Mouse (Mus musculus): ENCODE measurements at regions not wholly inside any gene's neighbourhood (a gene's known extent, or its start where the extent isn't known, plus 50 kb on each side); places are given as distances from the start of the nearest gene placed in this dataset.

DNA sequence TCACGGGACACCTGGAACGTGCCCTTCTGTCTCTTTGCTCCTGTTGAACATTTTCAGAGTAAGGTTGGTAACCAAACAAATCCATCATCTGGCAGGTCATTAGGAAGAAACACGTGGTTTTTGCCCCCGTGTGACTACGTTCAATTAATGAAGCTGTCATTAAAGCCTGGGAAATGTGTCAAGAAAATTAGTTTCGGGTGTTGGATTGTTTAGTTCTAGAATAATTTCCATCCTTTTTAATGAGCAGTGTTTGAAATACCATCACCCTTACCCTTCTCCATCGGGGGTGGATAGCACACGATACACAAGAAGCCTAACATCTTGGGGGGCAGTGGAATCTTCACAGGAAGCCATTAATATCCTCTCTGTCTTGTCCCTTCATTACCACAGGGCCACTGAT is 107.7 kb downstream of the Far1 start:
- DNase-seq (ENCODE audit: low read depth, low spot score) = no peak

DNA sequence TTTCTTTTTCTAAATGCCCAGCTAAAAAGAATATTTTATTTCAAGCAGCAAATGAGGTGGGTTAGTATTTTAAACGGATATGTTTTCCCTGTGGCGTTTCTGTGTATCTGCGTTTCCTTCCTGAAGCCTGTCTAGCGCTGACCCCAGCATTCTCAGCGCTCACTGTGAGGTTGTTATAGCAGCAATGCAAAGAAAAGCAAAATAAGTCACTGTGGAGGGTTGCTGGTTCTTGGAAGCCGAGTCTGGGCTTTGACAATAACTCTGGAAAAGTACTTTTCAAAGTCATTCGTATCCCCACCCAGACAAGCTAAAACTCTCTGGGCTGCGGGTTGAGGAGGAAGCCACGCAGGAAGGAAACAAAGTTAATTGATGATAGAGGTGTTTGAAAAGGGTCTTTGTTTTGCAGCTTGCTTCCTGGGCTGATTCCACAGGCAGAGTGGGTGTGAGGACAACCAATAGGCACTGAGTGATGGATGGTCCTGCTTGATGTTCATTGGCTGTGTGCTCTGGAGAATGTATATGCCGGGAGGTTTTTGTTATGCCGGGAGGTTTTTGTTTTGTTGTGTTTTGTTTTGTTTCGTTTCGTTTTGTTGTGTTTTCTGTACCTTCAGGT is 108.4 kb downstream of the Far1 start:
- no peak for DNase-seq (ENCODE audit: low read depth, low spot score)

DNA sequence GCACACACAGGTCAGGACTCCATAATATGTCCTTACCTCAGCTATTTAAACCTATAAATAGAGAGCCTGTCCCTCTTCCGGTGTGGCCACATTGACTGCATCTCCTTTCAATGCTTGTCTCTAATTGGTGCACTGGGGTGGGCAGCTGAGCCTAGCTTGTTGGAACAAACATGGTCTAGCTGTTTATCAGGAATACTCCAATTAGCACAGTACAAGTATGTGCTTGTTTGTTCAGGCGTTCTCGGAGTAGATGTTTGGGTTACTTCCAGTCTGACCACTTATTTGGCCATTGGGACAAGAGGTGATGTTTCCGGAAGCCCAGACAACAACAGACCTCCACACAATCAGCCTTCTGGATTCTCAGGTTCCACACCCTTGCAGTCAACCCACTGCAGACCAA is 109.7 kb downstream of the Far1 start:
- no peak for DNase-seq (ENCODE audit: low read depth, low spot score)

DNA sequence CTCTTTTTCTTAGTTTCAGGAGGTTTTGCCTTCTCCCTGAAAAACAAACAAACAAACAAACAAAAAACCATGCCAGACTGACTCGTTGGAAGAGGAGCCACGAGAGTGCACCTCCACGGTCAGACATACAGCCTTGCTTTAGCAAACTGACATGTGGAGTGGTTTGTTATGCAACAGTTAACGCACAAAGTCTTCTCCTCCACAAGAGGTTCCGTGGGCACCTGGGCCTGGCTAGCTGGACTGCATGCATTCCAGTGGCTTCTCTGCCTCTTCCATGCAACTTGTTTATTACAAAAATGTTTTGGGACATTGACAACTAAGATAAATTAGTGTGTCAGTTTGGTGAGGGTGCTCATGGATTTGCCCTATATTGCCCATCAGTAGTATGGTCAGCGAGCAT is 110.3 kb downstream of the Far1 start:
- DNase-seq (ENCODE audit: low read depth, low spot score) = no peak

DNA sequence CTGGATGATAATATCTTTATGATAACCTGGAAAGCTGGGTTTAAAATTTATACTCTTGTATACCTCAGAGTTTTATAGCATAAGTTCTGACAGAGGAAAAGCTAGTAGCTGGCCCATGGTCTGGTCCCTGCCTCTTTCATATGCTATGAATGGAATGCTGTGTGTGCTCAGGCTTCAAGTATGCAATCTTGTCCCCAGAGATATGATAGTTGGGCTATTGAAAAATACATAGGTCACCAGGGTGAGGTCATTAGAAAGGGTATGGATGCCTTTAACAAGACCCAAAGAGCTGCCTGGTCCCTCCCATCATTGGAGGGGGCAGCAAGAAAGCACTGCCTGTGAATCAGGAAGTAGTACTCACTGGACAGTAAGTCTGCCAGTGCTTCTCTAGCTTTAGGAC is 113.1 kb downstream of the Far1 start:
- no peak for DNase-seq (ENCODE audit: low read depth, low spot score)

DNA sequence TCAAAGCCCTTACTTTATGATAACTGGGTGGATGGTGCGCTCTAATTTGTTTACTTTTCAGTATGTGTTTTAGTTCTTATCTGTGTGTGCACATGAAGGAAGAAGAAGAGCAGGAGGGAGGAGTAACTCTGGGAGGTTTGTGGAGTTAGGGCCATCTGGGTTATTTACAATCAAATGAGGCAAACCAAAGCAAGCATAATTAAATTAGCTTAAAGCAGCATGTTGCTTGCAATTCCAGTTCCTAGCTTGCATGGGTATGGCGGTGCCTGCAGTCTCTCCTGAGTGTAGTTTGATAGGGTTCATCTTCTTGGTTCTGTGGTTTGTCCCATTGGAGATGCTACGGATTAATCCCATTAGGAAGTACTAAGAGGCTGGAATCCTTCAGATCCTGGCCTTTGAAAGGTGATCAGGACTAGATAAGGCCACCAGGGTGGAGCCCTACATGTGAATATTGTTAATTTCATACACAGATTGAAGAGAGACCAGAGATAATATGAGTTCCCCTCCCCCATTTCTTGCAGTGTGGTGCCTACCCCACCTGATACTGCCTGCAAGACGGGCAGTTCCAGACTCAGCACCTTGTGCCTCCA is 123.5 kb downstream of the Far1 start:
- no peak for DNase-seq (ENCODE audit: low read depth, low spot score)

DNA sequence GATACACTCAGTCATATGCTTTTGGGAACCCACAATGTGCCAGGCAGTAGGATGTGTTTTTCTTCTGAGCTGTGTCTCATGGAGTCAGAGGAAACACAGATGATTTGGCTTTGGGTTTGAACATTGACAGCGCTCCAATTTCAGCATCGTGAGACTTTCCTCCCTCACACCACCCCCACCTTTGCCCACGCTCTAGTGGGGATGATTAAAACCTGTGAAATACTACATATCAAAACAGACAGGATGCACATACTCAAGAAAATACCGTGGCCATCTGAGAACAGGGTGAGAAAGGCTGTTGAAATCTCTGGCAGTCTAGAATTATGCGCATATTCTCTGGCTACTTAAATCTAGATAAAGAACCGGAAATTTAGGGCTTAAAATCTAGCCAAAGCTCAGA is 124.5 kb downstream of the Far1 start:
- peak; percentile 84 for DNase-seq (ENCODE audit: low read depth, low spot score)

DNA sequence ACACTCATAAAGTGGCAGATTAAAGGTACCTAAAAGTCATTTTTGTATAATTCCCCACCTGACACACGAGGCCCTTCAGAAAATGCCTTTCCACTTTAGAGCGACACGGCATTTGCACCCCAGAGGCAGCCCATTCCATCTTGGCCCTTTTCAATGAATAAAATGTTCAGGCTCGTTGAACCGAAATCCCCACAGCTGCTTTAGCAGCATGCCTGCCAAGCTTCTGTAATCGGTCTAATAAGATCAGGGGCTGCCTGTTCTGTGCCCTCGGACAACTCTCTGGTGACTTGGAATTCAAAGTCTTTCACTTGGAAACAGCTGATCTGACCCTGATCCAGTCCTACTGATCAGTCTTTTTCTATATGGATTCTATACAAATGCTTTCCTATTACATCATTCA is 123.3 kb upstream of the Spon1 start:
- DNase-seq (ENCODE audit: low read depth, low spot score) = no peak

DNA sequence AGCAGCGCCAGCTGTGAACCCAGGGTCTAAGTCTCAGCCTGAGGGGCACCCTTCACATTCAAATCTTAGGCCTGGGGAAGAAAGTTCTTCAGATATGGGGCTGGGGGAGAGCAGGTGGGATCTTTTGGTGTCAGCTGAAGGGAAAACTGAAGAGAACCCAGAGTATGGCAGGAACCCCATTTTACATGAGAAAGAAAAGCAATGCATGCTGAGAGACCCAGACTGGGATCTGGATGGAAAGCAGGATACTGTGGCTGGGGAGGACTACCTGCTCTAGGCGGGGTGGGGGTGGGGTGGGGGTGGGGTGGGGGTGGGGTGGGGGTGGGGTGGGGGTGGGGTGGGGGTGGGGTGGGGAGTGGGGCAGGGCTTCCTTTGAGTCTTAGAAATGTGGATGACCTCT is 115.2 kb upstream of the Spon1 start:
- no peak for DNase-seq (ENCODE audit: low read depth, low spot score)

DNA sequence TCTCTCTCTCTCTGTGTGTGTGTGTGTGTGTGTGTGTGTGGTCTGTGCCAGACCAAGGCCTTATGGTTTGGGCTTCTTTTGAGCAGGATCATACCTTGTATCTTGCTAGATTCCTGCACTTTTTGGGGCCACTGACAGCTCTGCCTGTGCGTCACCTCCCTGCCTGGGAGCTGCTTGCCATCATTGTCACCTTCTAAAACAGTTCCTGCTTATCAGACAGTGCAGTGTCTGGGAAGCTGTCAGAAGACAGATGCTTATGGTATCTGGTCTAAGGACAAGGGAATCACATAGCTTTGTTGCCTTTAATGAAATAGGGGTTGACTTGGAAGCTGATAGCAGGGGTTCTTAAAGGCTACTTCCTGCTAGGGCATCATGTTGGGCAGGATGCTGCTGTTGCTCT is 114.1 kb upstream of the Spon1 start:
- no peak for DNase-seq (ENCODE audit: low read depth, low spot score)

DNA sequence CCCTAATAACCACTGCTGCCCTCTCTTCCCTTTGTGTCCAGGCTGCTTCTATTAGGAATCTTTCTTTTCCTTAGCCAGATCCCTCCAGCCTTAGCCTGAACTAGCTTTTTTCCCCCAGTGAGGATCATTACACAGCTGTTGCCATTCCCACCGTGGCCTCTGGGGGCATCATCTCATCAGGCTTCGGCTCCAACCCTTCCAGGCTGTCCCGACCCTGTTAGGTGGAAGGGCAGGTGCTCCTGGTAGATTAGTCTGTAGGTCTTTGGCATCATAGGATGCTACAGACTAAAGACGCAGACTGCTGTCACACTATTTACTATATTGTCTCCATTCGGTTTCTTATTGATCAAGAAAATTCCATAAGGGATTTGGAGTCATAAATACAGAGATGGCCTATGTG is 112.7 kb upstream of the Spon1 start:
- no peak for DNase-seq (ENCODE audit: low read depth, low spot score)

DNA sequence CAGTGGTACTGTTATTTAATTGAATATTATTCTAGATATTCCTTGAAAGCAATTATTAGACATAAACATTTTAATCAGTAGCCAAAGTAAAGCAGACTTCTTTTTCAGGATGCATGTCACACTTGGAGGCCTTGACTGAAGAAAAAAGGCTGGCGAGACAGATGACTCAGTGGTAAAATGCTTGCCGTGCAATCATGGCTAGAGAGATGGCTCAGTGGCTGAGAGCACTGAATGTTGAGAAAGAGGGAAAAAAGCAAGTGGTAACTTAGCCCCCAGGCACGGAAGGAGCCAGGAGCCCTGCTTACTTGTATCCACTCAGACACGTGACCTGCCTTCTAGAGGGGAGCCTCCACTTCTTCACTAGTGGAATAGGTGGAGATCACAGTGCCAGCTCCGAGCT is 110.5 kb upstream of the Spon1 start:
- no peak for DNase-seq (ENCODE audit: low read depth, low spot score)

DNA sequence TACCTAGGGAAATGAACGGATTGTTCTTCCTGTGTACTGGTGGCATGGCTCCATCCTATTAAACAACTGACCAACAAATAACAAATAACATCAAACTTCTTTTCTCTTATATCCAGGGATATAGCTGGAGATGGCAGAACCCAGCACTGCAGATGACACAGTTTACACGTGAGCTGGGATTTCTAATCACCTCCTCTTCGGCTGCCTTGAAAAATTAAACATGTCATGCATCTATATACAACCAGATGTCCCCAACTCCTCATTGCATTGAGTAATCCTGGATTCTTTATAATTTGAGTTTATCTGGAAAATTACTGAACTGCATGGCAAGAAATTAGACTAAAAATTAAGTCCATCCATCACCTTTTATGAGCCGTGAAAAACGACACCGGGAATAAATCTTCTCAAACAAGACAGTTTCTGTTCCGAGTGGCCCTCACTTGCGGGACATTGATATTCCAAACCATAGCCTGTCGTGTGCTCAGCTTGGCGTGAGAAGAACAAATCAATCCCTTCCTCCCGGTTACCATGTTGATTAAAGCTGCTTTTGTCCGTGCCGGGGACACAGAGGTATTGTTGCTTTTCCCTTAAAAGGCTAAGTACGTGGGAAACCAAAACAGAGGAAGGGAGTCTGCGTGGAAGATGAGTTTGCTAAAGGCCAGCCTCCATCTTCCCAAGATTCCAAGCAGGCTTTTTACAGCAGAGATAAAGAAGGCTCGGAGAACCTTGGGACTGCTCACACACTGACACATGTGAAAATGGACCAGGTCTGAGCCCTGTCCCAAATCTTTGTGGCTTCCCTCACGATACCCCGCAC is 92.8 kb upstream of the Spon1 start:
- no peak for DNase-seq (ENCODE audit: low read depth, low spot score)

DNA sequence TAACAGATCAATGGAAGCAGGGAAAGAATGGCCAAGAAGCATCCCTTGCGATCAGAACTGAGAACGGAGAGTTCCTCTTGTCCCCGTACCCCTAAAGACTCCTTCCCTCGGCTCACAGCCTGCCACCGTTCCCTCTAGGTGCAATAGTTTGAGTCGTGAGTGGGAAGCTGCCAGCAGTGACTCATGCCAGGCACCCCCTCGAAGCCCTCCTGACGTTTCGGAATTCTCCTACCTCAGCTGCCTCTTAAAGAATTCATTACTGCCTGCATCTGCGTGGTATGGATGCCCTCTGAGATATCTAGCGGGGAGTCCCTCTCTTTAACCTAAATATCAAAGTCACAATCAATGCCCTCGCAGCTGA is 92.2 kb upstream of the Spon1 start:
- peak; percentile 34 for DNase-seq (ENCODE audit: low read depth, low spot score)

DNA sequence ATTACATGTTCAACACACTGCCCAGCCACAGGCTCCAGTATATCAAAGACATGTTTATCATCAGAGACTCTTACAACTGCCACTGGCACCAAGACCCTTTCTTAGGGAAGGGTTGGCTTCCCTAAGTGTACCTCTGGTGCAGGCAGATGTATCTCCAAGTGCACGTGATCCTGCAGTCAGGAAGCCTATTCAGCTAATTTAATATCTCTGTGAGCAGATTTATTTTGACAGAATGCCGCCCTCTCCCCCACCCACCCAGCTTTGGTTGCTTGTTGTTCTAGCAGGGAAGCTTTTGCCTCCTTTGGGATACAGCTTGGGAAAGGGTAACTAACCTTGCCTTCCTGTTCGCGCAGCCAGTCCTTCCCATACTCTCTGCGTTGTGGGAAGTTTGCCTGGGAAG is 83.5 kb upstream of the Spon1 start:
- peak; percentile 22 for DNase-seq (ENCODE audit: low read depth, low spot score)

DNA sequence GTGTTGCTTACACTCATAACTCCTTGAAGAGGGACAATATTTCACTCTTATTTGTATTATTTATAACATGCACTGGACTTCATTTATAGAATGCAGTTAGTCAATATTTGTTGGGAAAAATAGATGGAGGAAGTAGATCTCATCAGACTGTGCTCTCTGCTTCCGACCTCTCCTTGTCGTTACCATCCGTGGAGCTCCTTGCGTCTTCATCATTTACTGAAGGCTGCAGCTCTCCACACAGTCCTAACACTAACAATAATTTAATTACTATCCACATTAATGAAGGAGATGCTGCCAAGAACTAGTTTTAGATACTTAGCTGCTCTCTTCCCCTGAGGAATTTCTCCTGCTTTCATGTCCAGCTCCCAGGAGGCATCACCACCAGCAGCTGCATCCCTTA is 80.4 kb upstream of the Spon1 start:
- no peak for DNase-seq (ENCODE audit: low read depth, low spot score)

DNA sequence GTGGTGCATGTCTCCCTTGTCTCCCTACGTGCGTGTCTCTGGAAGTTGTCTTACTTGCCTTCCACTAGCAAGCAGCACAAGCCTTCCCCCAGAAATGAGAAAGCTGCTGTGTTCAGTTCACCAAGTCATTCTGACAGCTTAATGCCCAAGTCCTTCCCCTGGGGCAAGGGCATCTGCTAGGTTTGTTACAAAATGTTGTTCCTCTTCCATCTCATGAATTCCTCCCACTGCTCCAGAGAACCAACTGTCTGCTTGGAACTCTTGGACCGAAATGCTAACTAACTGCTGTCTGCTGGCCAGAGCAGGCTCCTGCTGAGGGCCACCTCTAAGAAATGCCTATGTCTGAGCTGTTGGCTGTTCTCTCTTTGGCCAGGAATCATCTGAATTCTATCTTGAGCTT is 79.3 kb upstream of the Spon1 start:
- DNase-seq (ENCODE audit: low read depth, low spot score) = no peak

DNA sequence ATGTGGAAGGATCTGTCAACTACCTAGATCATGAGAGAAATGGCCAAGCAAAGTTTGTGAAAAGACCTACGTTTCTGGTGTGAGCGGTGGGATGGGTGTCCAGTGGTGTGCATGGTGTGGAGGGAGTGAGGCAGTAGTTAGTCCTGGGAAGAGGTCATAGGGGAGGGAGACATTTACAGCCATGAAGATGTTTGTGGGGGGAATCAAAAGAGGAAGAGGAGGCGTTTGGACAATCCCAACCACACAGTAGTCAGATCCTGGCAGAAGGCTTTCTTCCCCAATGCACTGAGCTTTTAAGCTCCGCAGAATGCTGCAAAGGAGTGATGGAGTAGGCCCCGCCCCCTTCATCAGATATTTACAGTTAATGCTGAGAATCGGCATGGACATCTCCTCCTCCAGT is 78.2 kb upstream of the Spon1 start:
- no peak for DNase-seq (ENCODE audit: low read depth, low spot score)

DNA sequence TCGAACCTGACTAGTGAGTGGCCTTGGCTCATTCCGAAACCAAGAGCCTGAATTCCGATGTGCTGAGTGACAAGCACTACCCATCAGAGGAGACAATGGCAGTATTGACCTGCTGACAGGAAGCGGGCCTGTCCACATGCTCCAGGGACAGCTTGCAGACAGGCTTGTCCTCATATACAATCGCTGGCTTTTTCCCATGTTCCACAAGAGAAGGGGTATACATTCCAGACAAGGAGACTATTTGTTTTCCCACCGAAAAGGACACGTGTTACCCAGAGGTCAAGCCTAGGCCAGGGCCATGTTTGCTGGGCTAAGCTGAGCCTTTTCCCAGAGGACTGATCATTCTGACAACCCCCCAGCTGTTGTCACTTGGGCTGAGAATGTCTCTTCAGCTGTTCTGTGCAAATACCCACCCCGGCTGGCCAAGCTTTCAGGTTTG is 77.5 kb upstream of the Spon1 start:
- DNase-seq (ENCODE audit: low read depth, low spot score) = peak; percentile 32

DNA sequence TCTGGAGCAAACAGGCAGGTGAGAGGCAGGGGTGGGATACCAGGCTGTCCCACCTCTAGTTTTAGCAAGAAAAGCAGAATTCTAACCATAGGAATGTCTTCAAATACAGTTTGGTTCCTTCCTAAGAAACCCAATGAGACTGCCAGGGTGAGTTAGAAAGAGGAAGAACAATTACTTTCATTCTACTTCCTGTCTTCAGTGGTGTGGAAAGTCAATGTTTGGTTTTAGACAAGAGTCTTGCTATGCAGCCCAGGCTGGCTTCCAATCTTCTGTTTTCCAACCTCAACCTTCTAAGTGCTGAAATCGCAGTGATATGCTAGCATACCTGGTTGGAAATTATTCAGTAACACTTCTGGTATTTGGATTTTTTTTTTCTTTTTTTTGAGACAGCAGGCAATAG is 77.1 kb upstream of the Spon1 start:
- no peak for DNase-seq (ENCODE audit: low read depth, low spot score)

DNA sequence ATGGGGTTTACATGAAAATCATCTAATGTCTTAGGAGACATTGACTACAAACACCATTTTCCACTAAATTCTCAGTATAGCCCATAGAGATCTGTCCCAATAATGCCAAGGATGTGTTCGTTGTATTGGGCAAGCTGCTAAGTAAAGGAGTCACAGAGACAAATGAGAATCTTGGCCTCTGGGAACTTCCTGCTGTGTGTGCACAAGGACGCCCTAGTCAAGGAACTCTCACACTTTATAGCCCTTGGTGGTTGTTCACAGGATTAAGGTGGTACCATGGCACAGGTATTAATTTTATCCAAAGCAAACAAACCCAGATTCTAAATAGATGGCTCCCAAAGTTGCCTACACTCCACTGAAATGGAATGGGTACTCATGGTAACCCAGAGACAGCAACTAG is 76.7 kb upstream of the Spon1 start:
- no peak for DNase-seq (ENCODE audit: low read depth, low spot score)

DNA sequence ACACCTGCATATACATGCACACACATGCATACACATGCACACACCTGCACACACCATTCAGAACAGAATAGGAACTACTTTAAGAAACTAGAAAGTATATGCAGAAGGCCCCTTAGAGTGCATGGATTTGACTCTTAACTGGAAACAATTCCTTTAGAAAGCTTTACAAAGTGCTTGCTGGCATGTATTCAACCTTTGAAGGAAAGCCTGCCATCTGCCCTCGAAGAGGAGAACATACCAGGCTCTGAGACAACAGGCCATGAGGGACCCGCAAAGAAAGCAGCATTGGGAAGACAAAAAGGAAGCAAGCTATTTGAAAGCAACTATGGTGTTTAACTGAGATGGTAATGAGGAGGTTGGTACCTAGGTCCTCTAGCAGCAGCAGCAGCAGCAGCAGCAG is 74.0 kb upstream of the Spon1 start:
- no peak for DNase-seq (ENCODE audit: low read depth, low spot score)

DNA sequence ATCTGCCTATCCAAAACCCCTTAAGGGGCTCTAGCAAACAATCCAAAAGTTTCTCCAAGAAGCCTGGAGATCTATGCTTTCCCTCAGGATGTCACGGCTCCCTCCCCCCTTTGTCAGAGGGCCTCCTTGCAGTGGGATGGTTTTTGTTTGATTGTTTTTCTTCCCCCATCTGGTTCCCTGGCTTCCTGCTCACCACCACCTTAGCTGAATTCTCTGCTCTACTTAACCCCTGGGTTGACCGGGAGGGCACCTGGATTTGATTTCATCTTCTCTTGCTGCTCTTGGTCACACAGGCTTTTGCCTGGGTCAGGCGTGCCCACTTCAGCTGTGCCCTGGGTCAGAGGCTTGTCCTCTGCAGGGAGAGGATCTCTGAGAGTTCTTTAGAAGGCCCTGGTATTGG is 72.3 kb upstream of the Spon1 start:
- DNase-seq (ENCODE audit: low read depth, low spot score) = no peak

Measured in telencephalon, adult 2 months (tissue).